Mouse (Mus musculus): Measurements from ENCODE around the gene Gmeb2.

- TF ChIP-seq CTCF (IDR thresholded peaks at IDR 0.05; ENCODE audit: control insufficient read depth, insufficient read depth, low read length) (no peak), POLR2A (IDR thresholded peaks at IDR 0.05; ENCODE audit: borderline replicate concordance, control insufficient read depth, low read depth, low read length) (0 out of 2 replicates have a peak, but pooled peaks have one; percentile 13)
Observed at GRCm38 (mm10) chr2:181213021-181213445, 74.8 kb downstream of the Gmeb2 start, which contains the start of gene Srms.
